Comparison of ENCODE assay signal across 17 mouse cellular contexts in genomic region chr2:73347136-73347535, GRCm38 (mm10). TPM values are rescaled to one million over a fixed set of nuclear protein-coding genes. Genes with fewer than 3 reads are reported as not detected.
DNase-seq lines count a peak whose midpoint lies in the region; ATAC-seq lines count a peak whose summit lies in the region.
"Had no signal": no experiment of that assay in that cellular context is flagged by ENCODE, and none has a peak within 500 bp of the region (broad histone marks: within the 10 kb centered on the region; RNA-seq: fewer than 3 reads in every experiment).

No protein-coding gene starts in this region.

- no peak overlapping the region for H3K4me2 ChIP-seq in midbrain, embryonic 13.5 days (replicated peaks)
- no peak overlapping the region for H3K4me2 ChIP-seq in embryonic facial prominence, embryonic 11.5 days (ENCODE audit: low read depth, low read length)
- H3K4me2 ChIP-seq: heart, embryonic 12.5 days; neural tube, embryonic 12.5 days had no signal

- peaks cover 14% of the 10 kb centered on the region for H3K4me1 ChIP-seq in midbrain, embryonic 13.5 days (replicated peaks)
- peaks cover 9% of the 10 kb centered on the region; the same call in 1 of the 2 replicates for H3K4me1 ChIP-seq in midbrain, embryonic 10.5 days
- 0 out of 2 replicates have a peak, but pooled peaks cover 2% of the 10 kb centered on the region for H3K4me1 ChIP-seq in embryonic facial prominence, embryonic 11.5 days (ENCODE audit: control insufficient read depth, insufficient read depth, low read length)

- H3K9me3 ChIP-seq in midbrain, embryonic 13.5 days = no peaks in the 10 kb centered on the region
- no peaks in the 10 kb centered on the region for H3K9me3 ChIP-seq in midbrain, embryonic 10.5 days (replicated peaks)
- H3K9me3 ChIP-seq in embryonic facial prominence, embryonic 11.5 days (replicated peaks; ENCODE audit: control insufficient read depth, low read length) = no peaks in the 10 kb centered on the region
- H3K9me3 ChIP-seq: heart, embryonic 12.5 days; neural tube, embryonic 12.5 days had no signal

- no peak overlapping the region for H3K4me3 ChIP-seq in midbrain, embryonic 13.5 days (replicated peaks)
- H3K4me3 ChIP-seq in midbrain, embryonic 10.5 days = no peak overlapping the region
- no peak overlapping the region for H3K4me3 ChIP-seq in embryonic facial prominence, embryonic 11.5 days (ENCODE audit: low read depth, low read length)
- H3K4me3 ChIP-seq: heart, embryonic 12.5 days; neural tube, embryonic 12.5 days had no signal

- 72% methylated on average over 6 of the region's 6 CpGs for WGBS in midbrain, embryonic 13.5 days
- 79% methylated on average over 6 of the region's 6 CpGs for WGBS in midbrain, embryonic 10.5 days
- 29% methylated on average over 6 of the region's 6 CpGs for WGBS in embryonic facial prominence, embryonic 11.5 days

- DNase-seq in frontal cortex, adult 2 months (ENCODE audit: extremely low spot score in 1 of 2, low spot score in 1 of 2) = no peak
- no peak for DNase-seq in midbrain, embryonic 10.5 days (ENCODE audit: low spot score)
- peak; percentile 56 for DNase-seq in embryonic facial prominence, embryonic 11.5 days (ENCODE audit: low spot score)
- DNase-seq in induced T-regulatory cell, adult 2 months (ENCODE audit: low read depth) = peak; percentile 35
- DNase-seq in kidney, adult 9 months = no peak
- DNase-seq in left cerebral cortex, adult 8-10 months (ENCODE audit: low spot score in 2 of 2) = no peak
- DNase-seq: adrenal gland, postnatal 10 days; cerebellum, adult 11-12 months; heart, postnatal 36 days; kidney, postnatal 10 days; lung, adult 18-20 months; thymus, postnatal 14 days had no signal

- no peaks in the 10 kb centered on the region for H3K36me3 ChIP-seq in midbrain, embryonic 13.5 days
- H3K36me3 ChIP-seq in midbrain, embryonic 10.5 days = no peaks in the 10 kb centered on the region
- no peaks in the 10 kb centered on the region for H3K36me3 ChIP-seq in embryonic facial prominence, embryonic 11.5 days (replicated peaks; ENCODE audit: control insufficient read depth, insufficient read depth, low read depth, low read length)
- H3K36me3 ChIP-seq: heart, embryonic 12.5 days; neural tube, embryonic 12.5 days had no signal

- no peak overlapping the region for H3K9ac ChIP-seq in midbrain, embryonic 13.5 days (replicated peaks)
- H3K9ac ChIP-seq in embryonic facial prominence, embryonic 11.5 days (replicated peaks; ENCODE audit: low read length) = no peak overlapping the region
- H3K9ac ChIP-seq: heart, embryonic 12.5 days; neural tube, embryonic 12.5 days had no signal

- H3K27me3 ChIP-seq in midbrain, embryonic 13.5 days = no peaks in the 10 kb centered on the region
- H3K27me3 ChIP-seq in midbrain, embryonic 10.5 days (ENCODE audit: low read depth, poor library complexity, severe bottlenecking) = no peaks in the 10 kb centered on the region
- H3K27me3 ChIP-seq in embryonic facial prominence, embryonic 11.5 days (ENCODE audit: control insufficient read depth, insufficient read depth, low read length) = no peaks in the 10 kb centered on the region
- H3K27me3 ChIP-seq: heart, embryonic 12.5 days; neural tube, embryonic 12.5 days had no signal

- 0 out of 2 replicates have a peak, but pooled peaks have one; percentile 5 for ATAC-seq in frontal cortex, adult (ENCODE audit: low TSS enrichment)
- ATAC-seq in midbrain, embryonic 13.5 days = no peak
- ATAC-seq in embryonic facial prominence, embryonic 11.5 days (replicated peaks; ENCODE audit: insufficient number of reproducible peaks, low FRiP score, low TSS enrichment, low read depth) = no peak
- ATAC-seq: intestine, embryonic 16.5 days had no signal

- peak overlapping the region; percentile 58 for H3K27ac ChIP-seq in midbrain, embryonic 13.5 days
- H3K27ac ChIP-seq in midbrain, embryonic 10.5 days (replicated peaks) = no peak overlapping the region
- H3K27ac ChIP-seq in embryonic facial prominence, embryonic 11.5 days (replicated peaks; ENCODE audit: low read depth, low read length) = no peak overlapping the region
- H3K27ac ChIP-seq: neural tube, embryonic 12.5 days had no signal

RNA-seq across cellular contexts. Expression of gene Cir1, which starts 34.6 kb away (rescaled TPM):
- polyA plus RNA-seq in frontal cortex, adult 2 months (2012; rRNA removed) = 30.5 and 35.5 TPM in 2 replicates
- polyA plus RNA-seq in midbrain, embryonic 13.5 days (2015; fragmentation: Nextera tagmentation; extraction: Ambion mirVana) = 34.0 and 34.8 TPM in 2 replicates
- 14.0 and 19.0 TPM in 2 replicates for polyA plus RNA-seq in midbrain, embryonic 10.5 days (2016; fragmentation: Nextera tagmentation; extraction: Ambion mirVana)
- 26.8 and 28.1 TPM in 2 replicates for polyA plus RNA-seq in embryonic facial prominence, embryonic 11.5 days (2014; fragmentation: Nextera tagmentation; extraction: Ambion mirVana)
- 10 to 100 TPM; 25.9 to 28.4 (median 28.0) TPM for total RNA-seq in left cerebral cortex, adult 8-10 months (2022)

RNA-seq across cellular contexts. Expression of gene Scrn3, which starts 34.7 kb away (rescaled TPM):
- polyA plus RNA-seq in frontal cortex, adult 2 months (2012; rRNA removed) = 25.5 and 26.0 TPM in 2 replicates
- polyA plus RNA-seq in midbrain, embryonic 13.5 days (2015; fragmentation: Nextera tagmentation; extraction: Ambion mirVana) = 8.1 and 9.6 TPM in 2 replicates
- 12.4 and 12.7 TPM in 2 replicates for polyA plus RNA-seq in midbrain, embryonic 10.5 days (2016; fragmentation: Nextera tagmentation; extraction: Ambion mirVana)
- 14.5 and 14.7 TPM in 2 replicates for polyA plus RNA-seq in embryonic facial prominence, embryonic 11.5 days (2014; fragmentation: Nextera tagmentation; extraction: Ambion mirVana)
- 10 to 100 TPM; 21.0 to 29.3 (median 24.2) TPM for total RNA-seq in left cerebral cortex, adult 8-10 months (2022)

RNA-seq across cellular contexts. Expression of gene Gpr155, which starts 39.2 kb away (rescaled TPM):
- 20.9 and 25.1 TPM in 2 replicates for polyA plus RNA-seq in frontal cortex, adult 2 months (2012; rRNA removed)
- polyA plus RNA-seq in midbrain, embryonic 13.5 days (2015; fragmentation: Nextera tagmentation; extraction: Ambion mirVana) = 9.7 and 10.2 TPM in 2 replicates
- polyA plus RNA-seq in midbrain, embryonic 10.5 days (2016; fragmentation: Nextera tagmentation; extraction: Ambion mirVana) = 1.7 and 2.3 TPM in 2 replicates
- 5.9 and 7.4 TPM in 2 replicates for polyA plus RNA-seq in embryonic facial prominence, embryonic 11.5 days (2014; fragmentation: Nextera tagmentation; extraction: Ambion mirVana)
- total RNA-seq in left cerebral cortex, adult 8-10 months (2022) = 10 to 100 TPM; 43.1 to 50.3 (median 45.5) TPM

Comparison
In these comparisons a context has a peak if more than half of its experiments do, and no peak if none do; other contexts are left out.
1. DNase-seq: peak in embryonic facial prominence, embryonic 11.5 days (single experiment) and induced T-regulatory cell, adult 2 months (single experiment); none in frontal cortex, adult 2 months (0 of 2), midbrain, embryonic 10.5 days (single experiment), kidney, adult 9 months (single experiment) and left cerebral cortex, adult 8-10 months (0 of 2).